Mouse (Mus musculus) brain, embryonic 14.5 days (tissue): ENCODE measurements around the gene Nxnl1.

Experiments
- CTCF ChIP-seq: fragments of 200-500 bp; IDR thresholded peaks from 2 replicates; pipeline ENCODE4 v1.5.1; 2012; ENCODE audit warnings: inconsistent platforms, mild to moderate bottlenecking, moderate library complexity, borderline replicate concordance; ENCODE audit not compliant: insufficient read depth, insufficient read length; ENCODE audit errors: extremely low read depth
- POLR2A ChIP-seq: fragments of 200-500 bp; IDR thresholded peaks from 2 replicates; pipeline ENCODE4 v1.6.1; 2012; ENCODE audit warnings: mild to moderate bottlenecking, inconsistent platforms, borderline replicate concordance; ENCODE audit not compliant: poor library complexity, insufficient read depth, insufficient read length, severe bottlenecking; ENCODE audit errors: extremely low read depth

GRCm38 (mm10) chr8:71511644-71512043, 54.8 kb downstream of the Nxnl1 start, which contains the start of gene Plvap:
- TF ChIP-seq CTCF (no peak), POLR2A (no peak)
